Mouse (Mus musculus) frontal cortex, postnatal 14 days (tissue): Measurements from ENCODE around the gene Olfr1508.
"Not testable (repeated sequence)": the region's sequence is repeated elsewhere in the genome, so short reads cannot be mapped to it uniquely, and the experiment has no call there.

Experiments used
- DNase-seq, 2 experiments: peaks; one replicate each; pipeline ENCODE4 v3.0.0; 2022; ENCODE audit warnings: low spot score in 2 of 2

Olfr1508 gene

GRCm38 (mm10) chr14:52467395-52467794, at the start of gene Olfr1508:
TSS of gene Olfr1508 (minus strand) at chr14:52467495.
- no peak for DNase-seq

- DNase-seq, result no peak
Measured at GRCm38 (mm10) chr14:52495516-52495915, 28.2 kb upstream of the Olfr1508 start, which contains the start of gene Olfr1507. TSS of gene Olfr1507 (minus strand) at chr14:52495749.

GRCm38 (mm10) chr14:52465738-52466137, 1.6 kb downstream of the Olfr1508 start:
- no peak for DNase-seq

- no peak for DNase-seq
Measured at GRCm38 (mm10) chr14:52461928-52462327, 5.4 kb downstream of the Olfr1508 start.

- DNase-seq, result no peak
Measured at GRCm38 (mm10) chr14:52451138-52451537, 16.2 kb downstream of the Olfr1508 start.

GRCm38 (mm10) chr14:52442690-52443089, 24.6 kb downstream of the Olfr1508 start, which contains the start of gene Olfr1509:
TSS of gene Olfr1509 (plus strand) at chr14:52442990.
- DNase-seq, result no peak

- no peak for DNase-seq
Measured at GRCm38 (mm10) chr14:52427686-52428085, 39.6 kb downstream of the Olfr1508 start.

GRCm38 (mm10) chr14:52414273-52414672, 53.0 kb downstream of the Olfr1508 start, which contains the start of gene Olfr1510:
TSS of gene Olfr1510 (minus strand) at chr14:52414373.
- DNase-seq, result no peak

- DNase-seq, result not testable (repeated sequence)
Measured at GRCm38 (mm10) chr14:52410142-52410919, 57.0 kb downstream of the Olfr1508 start.
